Mouse (Mus musculus) thymus, adult 2 months (tissue): ENCODE results near the gene Scd3.
"Not testable (repeated sequence)": the region's sequence is repeated elsewhere in the genome, so short reads cannot be mapped to it uniquely, and the experiment has no call there.

Experiments used
- CTCF ChIP-seq: fragments of 200-500 bp; IDR thresholded peaks from 2 replicates; pipeline ENCODE4 v1.5.1; 2012; ENCODE audit warnings: mild to moderate bottlenecking, control low read depth, low read length, moderate library complexity, borderline replicate concordance; ENCODE audit not compliant: control insufficient read depth, poor library complexity, insufficient read depth; ENCODE audit errors: extremely low read depth
- POLR2A ChIP-seq: fragments of 200-500 bp; IDR thresholded peaks from 2 replicates; pipeline ENCODE4 v1.6.1; 2012; ENCODE audit warnings: mild to moderate bottlenecking, low read length, control low read depth, moderate library complexity; ENCODE audit not compliant: control insufficient read depth, poor library complexity, insufficient read depth; ENCODE audit errors: extremely low read depth

GRCm38 (mm10) chr19:44281825-44282447, 78.9 kb downstream of the Scd3 start:
- TF ChIP-seq POLR2A, CTCF: not testable (repeated sequence)
